Mouse (Mus musculus) hindbrain, embryonic 13.5 days (tissue): Measurements from ENCODE around the gene Rsad1. TPM values are rescaled to one million over a fixed set of nuclear protein-coding genes. Genes with fewer than 3 reads are reported as not detected.
A peak's percentile ranks its signal among the peaks of the same experiment; 100 is the strongest.

ENCODE experiments used
- ATAC-seq: fragments of 200-750 bp; cut with Nextera tagmentation; 2 replicates; pipeline ENCODE4 v1.8.0; 2017; ENCODE audit warnings: moderate TSS enrichment; ENCODE audit not compliant: low FRiP score
- H3K27ac ChIP-seq: fragments of 300-500 bp; sonication (generic); 2 replicates; pipeline ENCODE4 v1.5.1; 2015; ENCODE audit warnings: inconsistent platforms, mild to moderate bottlenecking, moderate library complexity
- H3K27me3 ChIP-seq: fragments of 300-500 bp; sonication (generic); 2 replicates; pipeline ENCODE4 v1.6.1; 2015; ENCODE audit warnings: mild to moderate bottlenecking, inconsistent platforms
- H3K36me3 ChIP-seq: fragments of 300-500 bp; sonication (generic); 2 replicates; pipeline ENCODE4 v1.6.1; 2015; ENCODE audit warnings: mild to moderate bottlenecking, inconsistent platforms
- H3K4me1 ChIP-seq: fragments of 300-500 bp; sonication (generic); replicated peaks from 2 replicates; pipeline ENCODE4 v1.6.1; 2015; ENCODE audit warnings: inconsistent platforms
- H3K4me2 ChIP-seq: fragments of 300-500 bp; sonication (generic); 2 replicates; pipeline ENCODE4 v1.6.1; 2015; ENCODE audit warnings: inconsistent platforms, mild to moderate bottlenecking, moderate library complexity
- H3K4me3 ChIP-seq: fragments of 300-500 bp; sonication (generic); 2 replicates; pipeline ENCODE4 v1.5.1; 2015; ENCODE audit warnings: mild to moderate bottlenecking, inconsistent platforms
- H3K9ac ChIP-seq: fragments of 300-500 bp; sonication (generic); 2 replicates; pipeline ENCODE4 v1.6.1; 2015; ENCODE audit warnings: mild to moderate bottlenecking, inconsistent platforms
- H3K9me3 ChIP-seq: fragments of 300-500 bp; sonication (generic); 2 replicates; pipeline ENCODE4 v1.6.1; 2016; ENCODE audit warnings: inconsistent platforms
- WGBS: fragments of 180-500 bp; shearing (Covaris S2); methylation state at CpG from one replicate; pipeline ENCODE4 v1.1.7; 2015; 5-methylcytosine and 5-hydroxymethylcytosine counted together
- polyA plus RNA-seq: library from polyadenylated mRNA; unstranded; fragments of >200 nt; fragmentation: Nextera tagmentation; extraction: Ambion mirVana; gene quantifications from 2 replicates; pipeline ENCODE4 v1.2.1, GENCODE M21; 2015

The Rsad1 gene
- polyA plus RNA-seq, 1 experiment from 2014 or later = 4.7 TPM

DNA sequence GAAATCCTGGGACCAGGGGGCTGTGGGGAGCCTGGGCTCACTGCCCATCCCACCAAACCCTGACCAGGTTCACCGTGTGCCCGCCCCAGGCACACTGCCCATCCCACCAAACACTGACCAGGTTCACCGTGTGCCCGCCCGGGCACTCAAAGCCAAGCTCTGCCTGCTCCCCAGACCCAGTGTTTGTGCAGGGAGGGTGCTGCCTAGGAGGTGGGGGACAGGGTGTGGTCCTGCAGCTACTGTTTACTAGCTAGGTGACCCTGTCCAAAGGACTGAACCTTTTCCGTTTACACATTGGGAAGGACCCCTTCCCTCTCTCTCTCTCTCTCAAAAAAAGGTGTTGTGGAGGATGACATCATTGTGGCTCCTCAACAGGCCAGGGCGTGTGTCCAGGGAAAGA is 18.3 kb upstream of the Rsad1 start:
- H3K36me3 ChIP-seq = no peaks in the 10 kb centered on the region
- no peak overlapping the region for H3K9ac ChIP-seq
- H3K27me3 ChIP-seq = peaks cover 33% of the 10 kb centered on the region
- no peak overlapping the region for H3K4me2 ChIP-seq
- no peak overlapping the region for H3K27ac ChIP-seq
- ATAC-seq = no peak
- H3K4me3 ChIP-seq = no peak overlapping the region
- H3K4me1 ChIP-seq = peaks cover 23% of the 10 kb centered on the region
- no peaks in the 10 kb centered on the region for H3K9me3 ChIP-seq
- WGBS = 94% methylated on average over 7 of the region's 7 CpGs

DNA sequence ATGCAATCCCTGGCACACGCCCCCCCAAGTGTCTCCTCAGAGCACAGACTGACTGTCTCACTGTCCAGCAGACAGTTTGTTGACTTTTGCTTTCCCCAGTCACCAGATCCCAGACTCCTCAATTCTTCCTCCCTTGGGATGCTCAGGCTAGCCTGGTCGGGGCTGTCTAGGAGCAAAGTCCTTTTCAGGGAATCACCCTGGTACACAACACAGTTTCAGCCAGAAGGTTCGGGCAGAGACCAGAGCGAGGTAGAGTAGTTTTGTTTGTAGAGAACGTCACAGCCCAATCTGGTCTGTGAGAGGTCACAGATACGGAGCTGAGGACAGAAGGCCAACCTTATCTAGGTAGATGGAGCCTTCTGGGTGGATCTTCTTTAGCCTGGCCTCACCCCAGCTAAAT is 17.5 kb upstream of the Rsad1 start:
- peaks cover 33% of the 10 kb centered on the region for H3K27me3 ChIP-seq
- WGBS = 85% methylated on average over 6 of the region's 6 CpGs
- no peak overlapping the region for H3K4me2 ChIP-seq
- H3K36me3 ChIP-seq = no peaks in the 10 kb centered on the region
- peaks cover 23% of the 10 kb centered on the region for H3K4me1 ChIP-seq
- no peak overlapping the region for H3K9ac ChIP-seq
- no peak for ATAC-seq
- H3K27ac ChIP-seq = no peak overlapping the region
- no peak overlapping the region for H3K4me3 ChIP-seq
- H3K9me3 ChIP-seq = no peaks in the 10 kb centered on the region

DNA sequence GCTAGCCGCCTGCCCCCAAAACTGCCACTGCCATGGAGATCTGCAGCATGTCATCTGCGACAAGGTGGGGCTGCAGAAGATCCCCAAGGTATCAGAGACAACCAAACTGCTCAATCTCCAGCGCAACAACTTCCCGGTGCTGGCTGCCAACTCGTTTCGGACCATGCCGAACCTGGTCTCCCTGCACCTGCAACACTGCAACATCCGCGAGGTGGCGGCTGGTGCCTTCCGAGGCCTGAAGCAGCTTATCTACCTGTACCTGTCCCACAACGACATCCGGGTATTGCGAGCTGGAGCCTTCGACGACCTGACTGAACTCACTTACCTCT is 16.1 kb upstream of the Rsad1 start:
- peak overlapping the region; percentile 31 for H3K4me3 ChIP-seq
- 12% methylated on average over 16 of the region's 16 CpGs for WGBS
- no peak overlapping the region for H3K27ac ChIP-seq
- no peaks in the 10 kb centered on the region for H3K36me3 ChIP-seq
- H3K4me2 ChIP-seq = peak overlapping the region; percentile 53
- peak overlapping the region; percentile 63 for H3K9ac ChIP-seq
- H3K27me3 ChIP-seq = peaks cover 33% of the 10 kb centered on the region
- ATAC-seq = no peak
- peaks cover 15% of the 10 kb centered on the region for H3K4me1 ChIP-seq
- no peaks in the 10 kb centered on the region for H3K9me3 ChIP-seq

DNA sequence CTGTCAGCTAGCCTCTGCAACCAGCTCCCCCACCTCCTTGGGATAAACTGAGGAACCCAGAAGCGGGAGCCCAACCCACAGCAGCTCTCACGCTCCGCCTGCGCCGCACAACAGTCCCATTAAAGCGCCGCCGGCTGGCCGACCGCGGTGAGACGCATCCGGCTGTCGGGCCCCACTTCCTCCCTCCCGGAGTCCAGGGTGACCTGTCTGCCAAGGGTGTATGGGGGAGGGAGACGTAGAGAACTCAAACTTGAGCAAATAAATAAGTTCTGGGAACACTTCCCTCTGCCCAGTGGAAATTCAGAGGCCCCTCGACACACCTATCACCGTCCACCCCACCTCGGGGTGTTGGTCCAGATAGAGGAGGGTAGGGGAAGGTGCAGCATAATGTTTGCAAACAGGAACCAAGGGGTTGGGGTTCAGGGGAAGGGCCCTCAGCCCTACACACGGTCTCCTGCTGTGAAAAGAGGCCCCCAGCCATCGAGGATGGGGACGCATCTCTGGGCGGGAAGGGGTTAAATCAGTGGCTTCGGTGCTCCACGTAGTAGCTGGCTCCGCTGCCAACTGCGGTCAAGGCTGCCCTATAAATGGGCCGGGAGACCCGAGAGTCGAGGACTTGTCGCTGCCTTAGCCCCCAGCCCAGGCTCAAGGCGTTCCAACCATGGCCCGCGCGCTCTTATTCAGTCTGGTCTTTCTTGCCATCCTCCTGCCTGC is 15.5 kb upstream of the Rsad1 start, which contains the start of gene Chad:
TSS of gene Chad (plus strand) at position 611 of the 714 bp plus-strand sequence.
- WGBS = 3% methylated on average over 35 of the region's 35 CpGs
- Histone ChIP-seq H3K4me3 (peak within 1 kb of the TSS; percentile 31), H3K9me3 (no peaks in the 10 kb centered on the region), H3K27ac (no peak within 1 kb of the TSS), H3K4me2 (peak within 1 kb of the TSS; percentile 53), H3K4me1 (peaks cover 15% of the 10 kb centered on the region), H3K36me3 (no peaks in the 10 kb centered on the region), H3K27me3 (peaks cover 33% of the 10 kb centered on the region), H3K9ac (peak within 1 kb of the TSS; percentile 63)
- ATAC-seq = 0 out of 2 replicates have a peak, but pooled peaks have one; percentile 43

DNA sequence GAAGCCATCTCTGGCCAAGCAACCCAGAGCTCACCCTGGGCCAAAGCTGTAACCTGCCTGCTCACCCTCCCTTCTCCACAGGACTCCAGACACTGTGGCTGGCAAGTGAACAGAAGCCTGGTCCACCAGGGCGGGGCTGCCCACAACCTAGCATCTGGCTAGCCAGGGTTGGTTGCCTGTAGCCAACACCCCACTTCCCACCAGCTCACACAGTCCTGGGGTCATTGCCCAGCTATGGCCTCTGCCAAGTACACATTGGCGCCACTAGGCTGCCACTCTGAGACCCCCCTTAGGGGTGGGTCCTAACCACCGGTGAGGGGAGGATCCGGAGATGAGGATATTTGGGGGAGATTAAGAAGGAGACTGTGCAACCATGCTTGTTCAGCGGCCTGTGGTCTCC is 14.8 kb upstream of the Rsad1 start:
- ATAC-seq = no peak

DNA sequence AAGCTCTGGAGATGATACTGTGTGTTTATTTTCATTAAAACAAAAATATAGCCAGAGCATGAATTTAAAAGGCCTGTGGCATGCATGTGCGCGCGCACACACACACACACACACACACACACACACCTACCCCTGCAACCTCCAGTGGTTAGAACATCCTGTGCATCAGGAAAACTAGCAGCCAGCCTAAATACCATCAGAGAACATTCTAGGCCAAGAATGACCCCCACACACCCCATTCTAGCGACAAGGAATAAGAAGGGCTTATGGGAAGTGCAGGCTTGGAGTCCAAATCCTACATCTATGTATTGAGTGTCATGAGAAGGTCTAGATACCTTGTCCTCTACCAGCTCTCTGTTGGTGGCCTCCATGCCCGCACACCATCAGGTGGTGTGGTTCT is 14.3 kb upstream of the Rsad1 start:
- H3K9ac ChIP-seq = no peak overlapping the region
- no peaks in the 10 kb centered on the region for H3K36me3 ChIP-seq
- no peak overlapping the region for H3K4me2 ChIP-seq
- ATAC-seq = no peak
- 93% methylated on average over 5 of the region's 5 CpGs for WGBS
- H3K27ac ChIP-seq = no peak overlapping the region
- H3K4me3 ChIP-seq = no peak overlapping the region
- H3K27me3 ChIP-seq = peaks cover 33% of the 10 kb centered on the region
- peaks cover 15% of the 10 kb centered on the region for H3K4me1 ChIP-seq
- no peaks in the 10 kb centered on the region for H3K9me3 ChIP-seq

More for the DNA sequence above, 14.8 kb upstream of the Rsad1 start:
- H3K9me3 ChIP-seq = no peaks in the 10 kb centered on the region
- H3K27me3 ChIP-seq = peaks cover 33% of the 10 kb centered on the region
- peak overlapping the region; percentile 53; the same call in 1 of the 2 replicates for H3K4me2 ChIP-seq
- no peaks in the 10 kb centered on the region for H3K36me3 ChIP-seq
- H3K4me3 ChIP-seq = no peak overlapping the region
- H3K4me1 ChIP-seq = peaks cover 15% of the 10 kb centered on the region
- 0 out of 2 replicates have a peak overlapping the region, but pooled peaks have one; percentile 63 for H3K9ac ChIP-seq
- 61% methylated on average over 5 of the region's 5 CpGs for WGBS
- no peak overlapping the region for H3K27ac ChIP-seq

DNA sequence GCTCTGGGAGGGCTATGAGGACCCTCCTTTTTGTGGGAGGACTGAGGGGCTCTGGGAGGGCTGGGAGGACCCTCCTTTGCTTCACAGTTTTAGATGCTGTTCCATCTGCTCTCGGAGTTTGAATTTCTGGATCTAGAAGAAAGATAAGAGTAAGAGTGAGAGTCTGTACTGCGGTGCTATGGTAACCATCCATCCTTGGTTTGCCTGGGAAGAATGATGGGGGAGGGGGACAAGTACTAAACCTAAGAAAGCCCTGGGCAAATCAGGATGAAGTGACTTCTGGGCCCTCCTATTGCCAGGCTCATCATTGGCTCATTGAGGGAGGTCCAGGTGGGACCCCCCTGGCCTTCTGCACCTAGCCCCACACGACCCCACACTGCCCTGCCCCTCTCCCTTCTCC is 9.2 kb upstream of the Rsad1 start:
- WGBS = 84% methylated on average over 3 of the region's 3 CpGs
- H3K4me1 ChIP-seq = no peaks in the 10 kb centered on the region
- H3K9me3 ChIP-seq = no peaks in the 10 kb centered on the region
- H3K4me2 ChIP-seq = no peak overlapping the region
- ATAC-seq = no peak
- H3K4me3 ChIP-seq = no peak overlapping the region
- no peak overlapping the region for H3K27ac ChIP-seq
- H3K9ac ChIP-seq = no peak overlapping the region
- H3K36me3 ChIP-seq = no peaks in the 10 kb centered on the region
- no peaks in the 10 kb centered on the region; the same call in 1 of the 2 replicates for H3K27me3 ChIP-seq

DNA sequence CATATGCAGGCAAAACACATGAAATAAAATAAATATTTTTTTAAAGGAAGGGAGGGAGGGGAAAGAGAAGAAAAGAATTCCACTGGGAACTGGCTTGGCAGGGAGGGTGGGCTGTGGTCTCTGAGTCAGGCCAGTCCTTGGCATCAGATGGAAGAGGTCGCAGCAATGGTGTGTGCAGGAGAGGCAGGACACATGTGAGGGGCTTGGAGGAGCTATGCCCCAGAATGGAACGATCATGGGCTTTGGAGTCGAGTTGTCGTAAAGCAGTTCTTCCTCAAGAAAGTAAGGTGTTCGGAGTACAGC is 1.3 kb upstream of the Rsad1 start:
- Histone ChIP-seq H3K9ac (no peak overlapping the region), H3K36me3 (no peaks in the 10 kb centered on the region), H3K4me2 (no peak overlapping the region), H3K9me3 (no peaks in the 10 kb centered on the region), H3K4me3 (no peak overlapping the region), H3K4me1 (peaks cover 11% of the 10 kb centered on the region), H3K27me3 (no peaks in the 10 kb centered on the region), H3K27ac (no peak overlapping the region)
- 93% methylated on average over 5 of the region's 5 CpGs for WGBS
- ATAC-seq = no peak

DNA sequence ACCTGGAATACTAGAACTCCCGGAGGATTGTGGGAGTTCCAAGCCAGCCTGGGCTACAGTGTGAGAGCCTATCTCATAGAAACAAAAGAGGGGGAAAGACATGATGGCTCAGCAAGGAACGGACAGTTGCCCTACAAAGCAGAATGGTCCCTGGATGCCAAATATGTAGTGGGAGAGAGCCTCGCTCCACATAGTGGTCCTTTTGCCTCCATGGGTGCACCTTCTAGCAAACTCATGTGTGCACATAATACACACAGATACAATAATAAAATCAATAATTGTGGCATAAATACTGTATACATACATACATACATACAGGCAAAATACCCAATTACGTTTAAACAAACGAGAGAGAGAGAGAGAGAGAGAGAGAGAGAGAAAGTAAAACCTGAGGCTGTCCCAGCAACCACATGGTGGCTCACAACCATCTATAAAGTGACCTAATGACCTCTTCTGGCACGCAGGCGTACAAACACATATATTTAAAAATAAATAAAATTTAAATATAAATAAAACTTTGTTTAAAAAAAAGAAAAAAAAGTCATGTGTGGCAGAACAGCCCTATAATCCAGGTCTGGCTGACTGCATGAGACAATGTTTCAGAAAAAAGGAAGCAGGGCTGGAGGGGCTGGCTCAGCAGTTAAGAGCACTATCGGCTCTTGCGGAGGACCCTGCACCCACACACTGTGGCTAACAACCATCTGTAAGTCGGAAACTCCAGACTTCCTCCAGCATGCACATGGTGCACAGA is 811 bp upstream of the Rsad1 start:
- no peak for ATAC-seq
- Histone ChIP-seq H3K4me3 (no peak overlapping the region), H3K27me3 (no peaks in the 10 kb centered on the region), H3K27ac (peak overlapping the region; percentile 89), H3K4me1 (peaks cover 12% of the 10 kb centered on the region), H3K4me2 (no peak overlapping the region), H3K36me3 (no peaks in the 10 kb centered on the region), H3K9ac (peak overlapping the region; percentile 73; the same call in 1 of the 2 replicates), H3K9me3 (no peaks in the 10 kb centered on the region)
- WGBS = 79% methylated on average over 10 of the region's 10 CpGs

DNA sequence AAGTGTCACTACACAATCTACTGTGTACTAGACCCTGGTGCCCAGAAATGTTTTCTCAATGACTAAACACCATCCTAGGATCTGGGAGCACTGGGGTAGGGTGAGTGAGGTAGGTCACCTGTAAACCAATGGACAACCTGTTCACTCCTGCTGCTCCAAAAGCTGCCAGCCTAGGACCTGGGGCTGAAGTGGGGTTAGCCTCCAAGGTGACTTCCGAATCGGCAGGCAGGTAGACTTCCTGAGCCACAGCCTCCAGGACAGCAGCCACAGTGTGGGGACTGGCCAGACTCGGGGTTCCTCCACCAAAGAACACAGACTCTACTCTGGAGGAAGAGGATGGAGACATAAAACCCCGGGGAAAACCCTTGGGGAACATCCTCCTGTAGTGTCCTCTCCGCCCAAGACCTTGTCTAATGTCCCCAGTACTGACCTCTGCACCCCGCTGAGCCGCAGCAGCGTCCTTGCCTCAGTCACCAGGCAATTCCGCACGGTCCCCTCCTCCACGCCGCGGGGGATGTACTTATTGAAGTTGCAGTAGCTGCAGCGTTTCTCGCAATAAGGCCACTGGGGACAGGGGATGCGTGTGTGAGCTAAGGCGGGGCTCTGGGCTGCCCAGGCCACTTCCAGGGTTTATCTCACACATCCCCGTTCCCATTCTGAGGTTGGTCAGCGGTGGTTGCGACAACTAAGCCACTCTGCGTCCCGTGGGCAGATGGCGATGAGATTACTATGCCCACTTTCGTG is 842 bp downstream of the Rsad1 start:
- Histone ChIP-seq H3K9me3 (no peaks in the 10 kb centered on the region), H3K36me3 (no peaks in the 10 kb centered on the region), H3K4me2 (peak overlapping the region; percentile 86), H3K27ac (peak overlapping the region; percentile 89), H3K4me3 (peak overlapping the region; percentile 58), H3K9ac (peak overlapping the region; percentile 73), H3K27me3 (no peaks in the 10 kb centered on the region), H3K4me1 (peaks cover 20% of the 10 kb centered on the region)
- peak; percentile 53 for ATAC-seq
- WGBS = 10% methylated on average over 24 of the region's 24 CpGs

DNA sequence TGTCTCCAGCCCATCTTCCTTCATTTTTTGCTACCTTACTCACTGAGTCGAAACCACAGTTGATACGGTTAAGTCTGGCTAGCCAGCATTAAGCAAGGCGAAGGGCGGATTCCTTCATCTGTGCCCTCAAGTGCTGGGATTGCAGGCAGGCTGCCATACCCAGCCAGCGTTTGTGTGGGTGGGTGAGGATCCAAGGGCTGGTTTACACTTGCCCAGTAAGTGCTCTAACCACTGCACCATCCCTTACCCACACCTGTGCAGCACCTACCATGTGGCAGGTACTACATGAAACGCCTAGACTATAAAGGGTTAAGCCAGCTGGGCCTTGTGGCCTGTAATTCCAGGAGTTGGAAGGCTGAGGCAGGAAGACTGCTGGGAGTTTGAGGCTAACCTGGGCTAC is 1.8 kb downstream of the Rsad1 start:
- Histone ChIP-seq H3K4me3 (no peak overlapping the region), H3K9ac (no peak overlapping the region), H3K27ac (no peak overlapping the region), H3K27me3 (no peaks in the 10 kb centered on the region), H3K9me3 (no peaks in the 10 kb centered on the region), H3K36me3 (peaks cover 1% of the 10 kb centered on the region; the same call in 1 of the 2 replicates), H3K4me2 (no peak overlapping the region), H3K4me1 (peaks cover 20% of the 10 kb centered on the region)
- 99% methylated on average over 6 of the region's 6 CpGs for WGBS
- ATAC-seq = no peak

DNA sequence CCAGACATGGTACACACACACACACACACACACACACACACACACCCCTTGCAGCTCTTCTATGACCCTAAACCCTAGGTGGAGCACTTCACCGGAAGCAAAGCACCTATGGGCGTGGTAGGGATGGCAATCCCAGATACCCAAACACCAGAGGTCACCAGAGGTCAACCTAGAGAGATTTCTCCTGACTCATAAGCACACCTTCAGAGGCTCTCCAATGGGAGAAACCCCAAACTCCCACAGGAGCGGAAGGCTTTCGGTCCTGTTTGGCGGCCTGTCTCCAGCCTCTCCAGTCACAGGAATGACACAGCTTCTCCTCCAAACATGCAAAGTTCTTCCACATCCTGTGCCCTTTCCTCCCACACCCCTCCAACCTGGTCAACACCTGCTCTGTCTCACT is 2.7 kb downstream of the Rsad1 start:
- WGBS = 98% methylated on average over 5 of the region's 5 CpGs

More for the DNA sequence above, 2.7 kb downstream of the Rsad1 start:
- no peak overlapping the region for H3K27ac ChIP-seq
- no peak overlapping the region for H3K9ac ChIP-seq
- H3K4me2 ChIP-seq = no peak overlapping the region
- ATAC-seq = no peak
- peaks cover 6% of the 10 kb centered on the region; the same call in 1 of the 2 replicates for H3K36me3 ChIP-seq
- H3K4me3 ChIP-seq = no peak overlapping the region
- H3K4me1 ChIP-seq = peaks cover 20% of the 10 kb centered on the region
- H3K27me3 ChIP-seq = no peaks in the 10 kb centered on the region
- H3K9me3 ChIP-seq = no peaks in the 10 kb centered on the region
